Mouse (Mus musculus) fibroblast of lung, adult 2 months (primary cell): ENCODE results near the gene Nebl.

Experiments
- DNase-seq: peaks from one replicate; pipeline ENCODE4 v3.0.0-alpha.2; 2011; ENCODE audit warnings: low read depth

Nebl gene

DNA sequence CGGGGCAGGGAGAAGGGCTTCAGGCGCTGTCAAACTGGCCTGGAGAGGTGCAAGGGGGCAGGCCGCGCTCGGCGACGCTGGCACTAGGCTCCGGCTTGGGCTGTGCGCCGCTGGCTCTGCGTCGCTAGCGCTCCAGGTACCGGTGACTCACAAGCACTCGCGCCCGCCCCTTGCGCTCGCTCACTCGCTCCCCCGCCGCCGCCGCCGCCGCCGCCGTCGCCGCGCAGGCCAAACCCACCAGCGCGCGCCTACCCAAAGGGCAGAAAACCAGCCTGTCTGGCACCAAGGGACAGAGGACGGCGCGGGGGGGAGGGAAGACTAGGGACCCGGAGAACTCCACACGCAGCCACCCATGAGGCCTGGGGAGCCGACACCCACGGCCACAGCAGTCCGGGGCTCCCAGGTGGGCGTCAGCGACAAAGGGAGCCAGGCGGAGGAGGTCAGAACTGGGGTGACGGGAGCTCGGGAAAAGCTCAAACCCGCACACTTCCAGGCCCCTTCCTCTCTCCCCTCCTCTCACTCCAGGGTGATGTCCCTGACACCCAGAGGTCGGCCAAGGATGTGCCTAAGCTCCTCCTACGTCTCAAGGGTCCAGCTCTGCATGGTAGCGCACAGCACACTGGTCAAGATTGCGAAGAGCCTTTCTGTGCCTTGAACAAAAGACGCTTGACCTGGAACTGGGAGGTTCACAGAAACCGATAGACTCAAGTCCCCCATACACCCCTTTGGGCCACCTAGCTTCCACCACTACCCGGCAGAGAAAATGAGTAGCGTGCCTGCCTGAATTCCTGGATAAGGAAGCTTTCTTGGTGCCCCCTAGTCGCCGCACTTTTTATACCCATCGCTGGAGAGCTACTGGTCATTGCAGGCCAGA is at the start of gene Nebl:
Gene Nebl (minus strand): TSS at position 508 of the 874 bp plus-strand sequence.
- DNase-seq, result no peak

DNA sequence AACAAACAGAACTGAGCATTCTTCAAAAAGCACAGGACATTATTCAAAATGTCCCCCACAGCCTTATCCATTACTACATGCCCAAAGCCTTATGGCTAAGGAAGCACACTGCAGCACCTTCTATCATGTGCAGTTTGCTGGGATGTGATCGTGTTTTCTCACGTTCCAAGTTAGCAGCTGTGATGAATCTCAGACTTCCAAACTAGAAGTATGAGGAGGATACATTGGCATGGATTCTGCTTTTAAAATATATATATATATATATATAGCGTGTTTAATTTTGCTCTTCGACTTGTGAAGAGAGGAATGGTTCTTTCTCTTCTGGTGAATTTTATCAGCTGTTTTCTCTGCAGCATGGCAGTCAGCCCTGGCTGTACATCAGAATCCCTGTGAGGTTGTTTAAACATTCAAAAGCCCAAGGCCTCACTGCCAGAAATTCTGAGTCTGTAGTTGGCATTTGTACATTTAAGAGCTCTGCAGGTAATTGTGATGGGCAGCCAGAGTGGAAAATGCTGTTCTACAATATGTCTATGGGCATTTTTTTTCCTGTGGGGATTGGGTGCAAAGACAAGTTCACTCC is 39.1 kb upstream of the Nebl start:
- peak; percentile 17 for DNase-seq

DNA sequence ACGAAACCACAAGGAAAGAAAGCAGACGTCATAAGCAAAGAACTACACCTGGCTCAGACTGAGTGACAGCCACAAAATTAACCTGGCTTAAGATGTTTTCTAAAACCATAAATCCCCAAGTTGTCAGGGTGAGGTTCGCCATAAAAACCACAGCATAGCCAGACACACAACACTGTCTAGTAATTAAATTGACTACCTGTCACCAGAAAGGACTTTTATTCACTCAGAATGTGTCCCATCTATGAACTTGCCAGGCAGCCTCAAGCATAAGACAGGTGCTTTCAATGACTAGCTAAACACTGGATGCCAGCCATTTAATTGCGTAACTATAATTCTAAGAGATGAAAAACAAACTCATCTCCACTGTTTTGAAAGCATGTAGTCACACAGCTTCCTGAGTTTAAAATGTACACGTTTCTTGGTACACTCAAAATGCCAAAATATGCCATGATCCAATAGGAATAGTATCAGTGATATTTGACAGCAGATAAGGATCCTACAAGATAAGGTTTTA is 38.0 kb upstream of the Nebl start:
- no peak for DNase-seq

DNA sequence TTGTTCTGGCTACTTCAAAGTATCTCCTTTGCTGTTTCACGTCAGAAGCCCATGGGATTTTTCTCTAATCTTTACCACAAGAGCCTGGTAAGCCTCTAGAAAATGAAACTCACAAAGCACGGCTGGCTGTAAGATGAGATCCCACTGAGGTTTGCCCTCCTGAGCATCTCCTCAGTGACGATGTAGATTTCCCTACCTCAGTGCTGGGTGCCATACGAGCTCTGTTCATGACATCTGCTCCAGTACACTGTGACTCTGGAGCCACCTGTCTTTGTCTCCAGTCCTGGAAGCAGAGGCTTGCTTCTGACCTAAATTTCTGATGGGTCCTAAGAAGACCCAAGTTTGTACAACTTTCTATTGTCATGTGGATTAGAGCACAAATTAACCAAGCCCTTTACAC is 25.0 kb upstream of the Nebl start:
- no peak for DNase-seq

DNA sequence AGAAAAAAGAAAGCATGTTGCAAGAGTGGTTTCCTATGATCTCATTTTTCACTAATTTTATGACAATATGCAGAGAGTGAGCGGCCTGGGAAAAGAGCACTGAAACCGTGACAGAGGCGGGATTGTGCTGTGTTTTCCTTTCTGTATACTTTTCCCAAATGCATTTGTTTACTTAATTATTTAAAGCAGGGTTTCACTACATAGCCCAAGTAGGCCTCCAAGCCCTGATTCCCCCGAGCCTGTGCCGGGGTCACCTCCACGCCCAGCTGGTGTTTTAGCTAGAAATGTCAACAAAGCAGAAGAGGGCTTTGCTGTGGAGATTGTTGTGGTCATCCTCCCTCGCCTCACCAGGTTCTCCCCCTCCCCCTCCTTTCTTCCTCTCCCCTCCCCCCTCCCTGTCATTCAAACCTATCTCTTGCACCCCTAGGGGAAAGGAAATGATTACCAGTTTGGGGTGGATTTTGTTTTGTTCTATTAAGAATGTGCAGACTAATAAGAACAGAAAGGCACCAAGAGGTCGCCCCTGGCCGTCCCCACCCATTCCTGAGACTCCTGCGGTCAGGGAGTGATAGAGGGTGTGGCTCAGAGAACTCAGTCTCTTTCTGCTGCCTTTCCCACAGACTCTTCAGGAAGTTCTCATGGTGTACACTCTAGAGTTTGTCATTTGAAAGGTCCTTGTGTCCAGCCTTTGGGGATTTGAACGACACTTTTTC is 10.9 kb upstream of the Nebl start:
- DNase-seq, result no peak

DNA sequence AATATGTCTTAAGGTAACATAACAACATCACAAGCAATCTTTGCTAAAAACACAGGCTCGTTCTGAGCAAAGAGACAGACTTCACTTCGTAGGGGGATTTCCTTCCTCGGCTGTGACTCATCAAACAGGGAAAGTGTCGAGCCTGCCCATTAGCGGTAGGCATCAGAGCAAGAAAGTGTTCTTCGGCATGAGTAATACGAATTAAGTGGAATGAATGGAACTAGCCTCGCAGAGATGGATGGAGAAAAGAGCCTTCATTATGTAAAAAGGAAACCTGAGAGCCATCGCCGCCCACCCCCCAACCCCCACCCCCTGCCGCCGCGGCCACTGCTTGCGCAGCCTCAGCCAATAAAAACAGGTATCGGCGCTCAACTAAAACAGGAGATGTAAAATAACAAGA is 10.3 kb upstream of the Nebl start:
- peak; percentile 69 for DNase-seq

DNA sequence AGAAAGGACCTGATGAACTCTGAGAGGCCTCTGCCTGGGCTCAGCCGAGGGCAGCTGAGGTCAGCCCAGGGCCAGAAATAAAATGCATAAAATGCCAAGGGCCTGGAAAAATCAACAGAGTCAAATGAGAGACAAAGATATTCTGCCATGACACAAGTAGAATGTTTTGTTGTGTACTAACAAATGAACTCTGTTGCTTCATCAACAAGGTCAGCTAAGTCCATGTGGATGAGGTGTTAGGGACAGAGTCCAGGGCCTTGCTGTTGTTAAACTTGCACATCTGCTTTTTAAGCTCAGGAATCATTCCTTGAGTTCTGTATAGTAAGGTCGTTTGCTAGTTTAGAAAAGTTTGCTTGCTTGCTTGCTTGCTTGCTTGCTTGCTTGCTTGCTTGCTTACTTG is 9.2 kb upstream of the Nebl start:
- DNase-seq, result no peak

DNA sequence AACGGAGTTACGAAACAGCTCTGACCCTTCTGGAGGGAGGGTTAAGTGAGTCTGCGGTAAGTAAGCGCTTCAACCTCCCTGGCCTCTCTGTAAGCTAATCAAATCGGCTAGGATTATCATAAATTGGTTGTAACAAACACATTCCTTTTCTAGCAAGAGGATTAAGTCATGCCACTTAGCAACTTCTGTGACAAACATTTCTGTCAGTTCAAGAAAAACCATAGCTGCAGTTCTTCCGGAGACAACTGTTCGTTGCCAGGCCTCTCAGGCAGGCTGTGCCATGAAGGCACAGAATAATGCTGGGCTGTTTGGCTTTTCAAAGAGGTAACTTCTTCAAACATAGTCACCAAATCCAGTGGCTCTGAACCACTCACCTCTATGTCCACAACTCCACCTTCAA is 946 bp upstream of the Nebl start:
- DNase-seq, result no peak

DNA sequence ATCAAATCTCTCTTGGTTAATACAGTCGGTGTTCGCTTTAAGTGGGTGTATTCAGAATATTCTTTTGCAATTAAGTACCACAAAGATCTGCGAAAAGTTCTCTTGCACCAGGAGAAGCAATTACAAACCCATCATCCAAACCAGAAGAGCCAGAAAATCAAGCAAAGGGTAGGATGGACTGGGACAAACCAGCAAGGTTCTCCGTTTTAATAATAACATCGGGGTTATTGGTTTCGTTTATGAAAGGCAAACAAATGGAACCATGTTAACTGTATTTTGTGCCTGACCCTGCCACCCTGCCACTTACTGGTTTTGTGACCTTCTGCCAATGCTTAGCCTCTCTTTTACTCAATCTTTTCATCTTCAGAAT is 552 bp upstream of the Nebl start:
- no peak for DNase-seq

DNA sequence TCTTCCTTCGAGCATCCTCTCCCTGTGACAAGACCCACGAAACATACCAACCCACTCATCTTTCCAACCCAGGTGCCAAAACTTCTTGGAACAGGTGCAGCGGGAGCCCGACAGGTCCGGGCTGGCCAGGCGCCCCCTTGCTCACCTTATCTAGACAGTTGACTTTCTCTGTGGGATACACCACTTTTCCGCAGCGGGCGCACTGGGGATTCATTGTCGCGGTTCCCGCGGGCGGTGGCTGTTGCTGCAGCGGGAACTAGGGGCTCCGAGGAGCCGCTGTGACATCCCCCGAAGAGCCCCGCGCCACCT is 662 bp downstream of the Nebl start:
- no peak for DNase-seq

DNA sequence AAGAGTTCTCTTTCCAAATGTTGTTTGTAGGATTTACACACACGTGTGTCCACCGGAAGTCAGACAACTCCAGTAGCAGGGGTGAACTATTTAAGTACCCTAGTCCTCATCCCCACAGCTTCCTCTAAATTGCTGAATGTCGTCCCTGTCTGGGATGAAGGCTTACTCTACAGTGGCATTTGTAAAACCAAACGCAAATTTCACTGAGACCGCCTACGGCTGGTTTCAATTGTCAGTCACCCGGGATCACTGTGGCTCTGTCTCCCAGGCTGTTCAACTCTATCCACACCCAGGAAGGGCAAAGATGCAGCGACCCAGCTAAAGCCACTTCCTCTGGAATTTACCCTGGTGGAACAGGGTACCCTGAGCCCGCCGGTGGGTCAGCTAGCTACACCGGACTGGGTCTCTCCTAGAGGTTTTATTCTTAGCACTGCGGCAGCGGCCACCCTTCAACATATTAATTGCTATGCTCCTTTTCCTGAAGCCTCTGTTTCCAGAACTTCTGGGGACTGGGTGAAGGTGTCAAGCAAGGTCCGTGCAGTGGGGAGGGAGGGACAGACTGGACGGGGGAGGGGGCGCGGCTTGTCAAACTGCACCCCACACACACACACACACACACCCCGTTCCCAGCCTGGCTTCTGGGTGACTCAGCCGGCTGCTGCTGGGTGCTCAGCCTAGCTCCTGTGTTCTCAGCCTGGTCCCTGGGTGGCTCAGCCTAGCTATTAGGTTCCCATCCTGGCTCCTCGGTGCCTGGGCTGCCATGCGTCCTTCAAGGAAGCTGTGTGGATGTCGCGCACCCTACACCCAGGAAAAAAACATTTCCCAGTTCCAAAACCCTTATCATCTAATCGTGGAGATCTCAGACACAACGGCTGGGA is 1.3 kb downstream of the Nebl start:
- no peak for DNase-seq

DNA sequence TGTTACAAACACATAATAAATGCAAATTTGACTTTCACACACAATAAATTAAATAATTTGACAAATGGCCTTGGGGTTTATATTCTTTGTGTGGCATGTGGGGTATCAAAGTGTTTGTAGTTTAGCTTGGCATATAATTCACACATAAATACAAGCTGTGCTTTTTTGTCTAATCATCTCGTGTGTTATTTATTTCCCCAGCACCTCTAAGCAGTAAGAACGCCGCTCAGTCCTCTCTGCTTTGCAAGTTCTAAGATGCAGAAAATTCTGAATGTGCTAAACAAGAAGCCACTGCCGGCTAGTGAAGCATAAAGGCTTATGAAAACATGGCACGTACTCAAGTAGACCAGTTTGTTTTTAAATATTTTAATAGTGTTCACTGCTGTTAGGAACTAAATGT is 6.9 kb downstream of the Nebl start:
- no peak for DNase-seq

DNA sequence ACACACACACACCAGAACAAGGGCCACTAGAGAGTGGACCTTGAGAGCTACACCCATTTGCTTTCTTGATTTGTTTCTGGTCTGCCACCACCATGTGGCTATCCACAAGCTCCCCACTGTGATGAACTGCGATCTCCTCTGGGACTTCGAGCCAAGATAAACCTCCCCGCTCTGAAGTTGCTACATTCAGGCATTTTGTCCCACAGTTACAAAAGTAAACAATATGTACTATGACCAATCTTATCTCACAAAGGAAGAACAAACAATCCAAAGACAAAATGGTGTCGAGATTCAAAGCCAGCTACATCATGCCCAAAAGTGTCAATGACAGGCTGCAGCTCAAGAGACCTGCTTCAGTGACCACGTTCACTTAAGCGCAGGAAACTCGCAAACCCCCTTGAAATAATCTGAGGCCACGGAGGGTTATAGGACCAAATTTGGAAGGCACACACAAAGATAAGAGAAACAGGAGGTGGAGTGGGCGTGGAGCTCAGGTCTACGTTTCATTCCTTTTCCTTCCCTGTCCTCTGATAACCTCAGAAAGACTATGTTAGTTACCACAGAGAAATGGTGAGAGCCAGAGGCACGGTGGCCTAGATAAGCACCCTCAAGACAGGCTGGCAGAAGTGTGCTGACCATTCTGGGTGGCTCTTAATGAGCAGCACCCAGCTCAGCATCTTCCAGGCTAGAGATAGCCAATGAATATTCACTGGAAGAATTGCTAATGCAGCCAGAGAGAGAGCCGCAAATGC is 7.8 kb downstream of the Nebl start:
- no peak for DNase-seq

DNA sequence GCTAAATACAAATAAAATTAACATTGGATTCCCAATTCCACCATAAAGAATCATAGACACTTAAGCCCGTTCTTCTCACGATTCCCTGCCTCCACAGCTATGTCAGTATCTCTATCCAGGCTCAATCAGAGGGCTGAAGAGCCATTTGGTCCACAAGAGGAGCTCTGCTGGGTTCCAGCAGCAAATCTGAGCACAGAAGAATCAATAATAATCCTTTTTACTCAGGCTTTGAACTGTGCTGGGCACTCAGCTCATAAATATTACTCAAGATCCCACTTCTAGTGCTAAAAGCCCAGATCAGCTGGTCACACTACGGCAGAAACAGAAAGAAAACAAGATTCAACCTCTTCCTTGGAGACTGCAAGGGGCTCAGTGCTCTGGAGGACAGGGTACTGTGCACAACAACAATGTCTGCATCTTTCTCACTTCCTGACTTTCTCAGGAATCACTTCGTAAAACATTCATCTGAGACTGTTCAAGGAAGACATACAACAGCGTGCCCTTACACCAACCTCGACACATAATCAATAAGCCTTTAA is 10.0 kb downstream of the Nebl start:
- DNase-seq, result no peak

DNA sequence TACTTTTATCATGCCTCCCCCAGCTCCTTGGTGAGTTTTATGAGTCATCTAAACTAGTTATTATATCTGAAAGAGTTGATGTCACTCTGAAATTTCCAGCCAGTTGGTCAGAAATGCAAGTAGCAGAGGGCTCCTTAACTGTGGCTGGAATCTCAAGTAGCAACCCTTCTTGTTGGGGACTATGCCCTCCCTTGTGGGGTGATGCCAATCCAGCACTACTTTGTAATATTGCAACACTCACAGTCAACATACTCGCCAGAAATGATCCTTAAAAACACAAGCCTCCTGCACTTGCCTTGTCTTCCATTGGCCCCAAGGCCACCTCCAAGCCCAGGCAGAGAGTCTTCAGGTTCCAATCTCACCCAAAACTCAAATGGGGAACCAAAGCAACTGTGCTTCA is 13.0 kb downstream of the Nebl start:
- DNase-seq, result no peak

DNA sequence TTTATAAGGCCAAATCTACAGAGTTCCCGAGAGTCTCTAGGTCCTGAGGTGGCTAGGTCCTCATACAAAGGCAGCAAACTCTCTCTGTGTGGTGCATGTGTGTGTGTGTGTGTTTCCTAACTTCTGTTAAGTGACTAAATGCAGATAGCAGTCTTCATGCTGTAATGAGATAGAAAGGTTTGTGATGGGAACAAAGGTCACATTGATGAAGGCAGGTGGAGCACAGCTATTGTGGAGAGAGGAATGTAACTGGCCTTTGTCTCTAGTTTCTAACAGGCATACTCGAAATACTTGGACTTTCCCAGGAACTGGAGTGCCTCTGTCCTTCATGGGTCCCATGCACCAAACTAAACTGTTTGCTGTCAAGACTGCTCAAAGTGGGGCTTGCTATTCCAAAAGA is 14.1 kb downstream of the Nebl start:
- no peak for DNase-seq

DNA sequence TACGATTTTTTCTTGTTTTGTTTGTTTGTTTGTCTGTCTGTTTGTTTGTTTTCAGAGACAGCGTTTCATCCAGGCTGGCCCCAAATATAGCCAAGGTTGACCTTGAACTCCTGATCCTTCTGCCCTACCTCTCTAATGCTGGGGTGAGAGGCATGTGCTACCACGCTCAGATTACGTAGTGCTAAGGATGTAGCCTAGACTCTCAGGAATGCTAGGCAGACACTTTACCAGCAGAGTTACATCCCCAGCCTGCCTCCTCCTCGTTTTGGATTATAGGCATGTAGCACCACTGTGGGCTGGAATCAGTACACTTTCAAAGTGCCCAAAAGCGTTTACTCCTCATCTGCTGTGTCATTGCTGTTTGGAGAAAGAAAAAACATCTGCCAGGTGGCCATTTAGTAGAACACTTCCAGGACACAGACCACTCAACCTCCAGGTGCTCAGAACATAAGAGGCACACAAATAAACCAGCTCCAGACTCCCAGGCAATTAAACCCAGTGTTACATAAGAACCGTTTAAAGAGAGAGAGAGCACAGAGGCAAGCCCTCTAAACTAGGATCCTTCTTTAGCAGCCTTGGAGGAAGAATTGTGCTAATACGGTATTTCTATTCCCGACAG is 16.0 kb downstream of the Nebl start:
- DNase-seq, result no peak

DNA sequence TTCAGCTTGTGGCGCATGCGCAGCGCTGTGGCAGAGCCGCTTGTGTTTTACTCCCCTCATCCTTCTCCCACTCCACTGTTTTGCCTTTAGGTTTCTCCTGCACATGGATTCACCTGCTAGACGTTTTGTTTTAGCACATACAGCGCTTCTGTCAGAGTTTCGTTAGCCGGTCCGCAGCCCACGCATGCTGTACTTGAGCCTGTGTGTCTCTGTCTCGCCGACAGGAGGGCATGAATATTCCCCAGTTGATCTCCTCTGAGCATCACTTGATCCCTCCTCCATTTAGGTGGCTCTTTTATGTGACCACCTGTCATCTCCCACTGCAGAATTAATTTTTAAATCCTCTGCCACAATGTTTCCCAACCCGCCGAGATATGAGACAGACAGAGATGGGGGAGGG is 16.6 kb downstream of the Nebl start:
- no peak for DNase-seq

DNA sequence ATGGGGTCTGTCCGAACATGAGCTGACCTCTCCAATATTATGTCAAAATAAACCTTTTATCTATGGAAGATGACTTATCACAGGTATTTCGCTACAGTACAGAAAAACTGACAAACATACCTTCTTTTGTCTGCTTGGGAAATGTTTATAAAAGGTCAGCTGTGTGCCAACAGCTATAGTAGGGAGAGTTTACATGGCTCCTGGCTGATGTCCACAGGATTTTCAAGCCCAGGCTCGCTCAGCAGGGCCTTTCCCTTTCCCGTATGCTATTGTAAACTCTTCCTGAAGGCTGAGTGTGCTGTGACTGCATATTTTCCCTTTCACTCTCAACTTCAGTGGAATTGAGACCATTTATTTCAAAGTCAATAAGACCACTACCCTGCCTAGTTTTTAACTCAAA is 17.1 kb downstream of the Nebl start:
- no peak for DNase-seq

DNA sequence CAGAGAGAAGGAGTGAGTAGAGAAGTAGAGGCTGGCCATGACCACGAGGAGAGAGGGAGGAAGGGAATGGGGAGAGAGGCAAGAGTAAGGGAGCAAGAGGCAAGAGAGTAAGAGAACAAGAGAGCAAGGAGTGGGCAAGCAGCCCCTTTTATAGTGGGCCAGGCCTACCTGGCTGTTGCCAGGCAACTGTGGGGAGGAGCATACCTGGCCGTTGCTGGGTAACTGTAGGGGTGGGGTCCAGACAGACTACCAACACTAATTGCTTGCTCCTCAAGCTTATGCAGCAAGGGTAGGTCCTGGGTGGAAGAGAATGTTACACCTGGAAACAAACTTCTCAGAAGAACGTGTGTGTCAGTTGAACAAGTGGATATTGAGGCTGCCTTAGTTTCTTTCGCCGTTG is 20.0 kb downstream of the Nebl start:
- DNase-seq, result no peak

DNA sequence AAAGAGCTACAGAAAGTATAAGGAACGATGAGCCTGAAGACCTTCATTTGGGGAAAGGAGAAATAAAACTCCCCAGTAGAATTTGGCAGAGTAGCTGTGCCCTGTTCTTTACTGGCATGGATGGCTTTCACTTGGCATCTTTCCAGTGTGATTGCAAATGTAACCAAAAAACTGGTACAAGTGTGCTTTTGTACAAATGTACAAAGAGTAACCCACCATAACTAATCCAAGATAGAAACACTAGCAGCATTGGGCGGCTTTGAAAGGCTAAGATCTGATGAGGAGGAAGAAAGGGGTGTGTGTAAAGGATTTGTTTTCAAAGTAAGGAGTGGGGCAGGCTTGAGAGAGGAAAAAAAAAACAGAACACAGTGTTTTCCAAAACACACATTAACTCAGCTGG is 21.2 kb downstream of the Nebl start:
- DNase-seq, result no peak
